Mouse (Mus musculus) erythroblast, embryonic 14.5 days (primary cell): Measurements from ENCODE around the gene Sptbn4.

ENCODE experiments used
- GATA1 ChIP-seq: IDR thresholded peaks from 2 replicates; pipeline ENCODE4 v1.6.1; 2012; ENCODE audit warnings: low read length, inconsistent platforms, mixed read lengths
- TAL1 ChIP-seq: IDR thresholded peaks from 3 replicates; pipeline ENCODE4 v1.6.1; 2012; ENCODE audit warnings: low read length, inconsistent platforms, mixed read lengths

- TF ChIP-seq TAL1 (no peak), GATA1 (no peak)
These were observed 41.9 kb upstream of the Sptbn4 start for GRCm38 (mm10) chr7:27489270-27489869.
